Mouse (Mus musculus): ENCODE results near the gene Rgs6. TPM values are rescaled to one million over a fixed set of nuclear protein-coding genes. Genes with fewer than 3 reads are reported as not detected.

Gene Rgs6
- polyA plus RNA-seq, 1 experiment: 0.69 TPM

DNA sequence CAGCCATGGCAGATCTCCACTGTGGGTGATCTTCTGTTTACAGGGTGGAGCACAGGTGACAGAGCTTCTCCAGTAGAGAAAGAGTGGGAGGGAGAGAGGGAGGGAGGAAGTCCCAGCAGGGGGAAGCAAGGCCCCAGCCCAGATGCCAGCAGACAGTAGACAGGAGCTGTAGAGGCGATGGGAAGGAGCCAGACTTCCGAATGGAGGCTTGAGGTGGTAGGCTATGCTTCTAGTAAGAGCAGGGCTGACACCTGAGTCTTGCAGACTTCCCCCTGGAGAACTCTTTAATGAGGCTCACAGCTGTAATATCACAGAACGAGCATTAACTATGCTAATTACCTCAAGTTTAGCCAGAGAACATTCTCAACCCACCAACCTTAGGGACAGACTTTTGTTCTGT lies 613.6 kb downstream of the Rgs6 start:
- H3K9me3 ChIP-seq: no peaks in the 10 kb centered on the region
- H3K27me3 ChIP-seq (replicated peaks): peaks cover 17% of the 10 kb centered on the region
- TF ChIP-seq FLI1 (IDR thresholded peaks at IDR 0.05; ENCODE audit: low read length): no peak

DNA sequence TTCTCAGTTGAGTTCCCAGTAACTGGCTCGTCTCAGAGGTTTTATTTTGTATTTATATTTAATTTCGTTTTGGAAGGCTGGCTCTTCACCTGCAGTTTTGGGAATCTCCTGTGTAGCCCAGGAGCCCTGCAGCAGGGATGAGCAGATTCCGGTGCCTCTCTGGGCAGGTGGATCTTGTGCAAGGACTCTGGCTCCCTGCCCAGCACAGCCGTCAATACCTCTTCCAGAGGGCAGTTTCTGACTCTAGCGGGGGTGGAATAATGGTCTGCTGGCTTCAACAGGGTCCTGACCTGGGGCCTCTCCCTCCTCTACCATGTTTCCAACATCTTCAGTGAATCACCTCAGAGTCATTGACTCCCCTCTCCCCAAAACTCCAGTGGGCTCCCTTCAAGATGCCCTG lies 616.3 kb downstream of the Rgs6 start:
- no peak overlapping the region for H3K4me3 ChIP-seq (replicated peaks)
- TF ChIP-seq GATA1 (IDR thresholded peaks at IDR 0.05; ENCODE audit: borderline replicate concordance, low read length) (no peak), FLI1 (IDR thresholded peaks at IDR 0.05; ENCODE audit: low read length) (no peak)
- H3K27me3 ChIP-seq (replicated peaks): peaks cover 33% of the 10 kb centered on the region
- H3K9me3 ChIP-seq: no peaks in the 10 kb centered on the region
- peaks cover 13% of the 10 kb centered on the region; the same call in 1 of the 2 replicates for H3K4me1 ChIP-seq
- H3K36me3 ChIP-seq (replicated peaks; ENCODE audit: low read length): no peaks in the 10 kb centered on the region

More for the DNA sequence above, 613.6 kb downstream of the Rgs6 start:
- Histone ChIP-seq H3K36me3 (replicated peaks; ENCODE audit: low read length) (no peaks in the 10 kb centered on the region), H3K4me3 (replicated peaks) (no peak overlapping the region), H3K4me1 (peaks cover 9% of the 10 kb centered on the region; the same call in 1 of the 2 replicates)

DNA sequence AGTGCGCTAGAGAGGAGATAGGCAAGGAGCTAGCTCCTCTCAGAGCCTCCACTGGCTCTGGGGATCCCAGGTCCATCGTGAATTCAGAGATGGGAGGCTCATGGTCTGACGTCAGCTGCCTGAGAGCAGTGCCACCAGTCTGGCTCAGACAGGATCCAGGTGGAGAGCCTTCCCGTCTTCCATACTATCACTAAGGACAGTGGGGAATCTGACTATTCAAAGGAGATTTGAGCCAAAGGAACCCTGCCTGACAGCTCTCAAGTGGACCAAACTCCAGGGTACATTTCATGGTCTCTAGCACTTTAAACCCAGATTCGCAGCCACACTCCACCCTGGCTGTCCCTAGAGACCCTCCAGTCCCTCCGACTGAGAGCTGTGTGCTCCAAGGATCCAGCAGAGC lies 618.8 kb downstream of the Rgs6 start:
- TF ChIP-seq FLI1 (IDR thresholded peaks at IDR 0.05; ENCODE audit: low read length) (no peak), GATA1 (IDR thresholded peaks at IDR 0.05; ENCODE audit: borderline replicate concordance, low read length) (no peak)
- H3K36me3 ChIP-seq (replicated peaks; ENCODE audit: low read length): no peaks in the 10 kb centered on the region
- H3K27me3 ChIP-seq (replicated peaks): peaks cover 46% of the 10 kb centered on the region
- no peaks in the 10 kb centered on the region for H3K9me3 ChIP-seq
- H3K4me3 ChIP-seq (replicated peaks): no peak overlapping the region
- peaks cover 15% of the 10 kb centered on the region; the same call in 1 of the 2 replicates for H3K4me1 ChIP-seq

DNA sequence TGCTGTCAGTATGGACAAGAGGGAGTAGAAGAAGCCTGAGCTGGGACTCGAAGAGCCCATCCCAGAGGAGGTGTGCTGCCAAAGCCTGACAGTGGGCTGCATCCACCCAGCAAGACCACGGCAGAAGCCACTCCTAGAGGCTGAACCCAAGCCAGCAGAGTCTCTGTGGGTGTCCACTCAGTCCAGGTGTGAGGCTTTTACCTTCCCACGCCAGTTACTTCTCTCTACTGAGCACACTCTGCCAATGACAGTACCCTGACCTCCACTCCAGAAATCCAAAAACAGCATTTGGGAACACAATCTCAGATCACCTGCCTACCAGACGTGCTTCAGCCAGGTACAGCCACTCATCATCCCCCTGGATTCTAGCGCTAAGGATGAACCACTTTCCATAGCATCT lies 619.4 kb downstream of the Rgs6 start:
- Histone ChIP-seq H3K4me1 (peaks cover 11% of the 10 kb centered on the region; the same call in 1 of the 2 replicates), H3K36me3 (replicated peaks; ENCODE audit: low read length) (no peaks in the 10 kb centered on the region), H3K4me3 (replicated peaks) (no peak overlapping the region), H3K27me3 (replicated peaks) (peaks cover 51% of the 10 kb centered on the region), H3K9me3 (no peaks in the 10 kb centered on the region)
- no peak for TF ChIP-seq GATA1 (IDR thresholded peaks at IDR 0.05; ENCODE audit: borderline replicate concordance, low read length)
- TF ChIP-seq FLI1 (IDR thresholded peaks at IDR 0.05; ENCODE audit: low read length): no peak

DNA sequence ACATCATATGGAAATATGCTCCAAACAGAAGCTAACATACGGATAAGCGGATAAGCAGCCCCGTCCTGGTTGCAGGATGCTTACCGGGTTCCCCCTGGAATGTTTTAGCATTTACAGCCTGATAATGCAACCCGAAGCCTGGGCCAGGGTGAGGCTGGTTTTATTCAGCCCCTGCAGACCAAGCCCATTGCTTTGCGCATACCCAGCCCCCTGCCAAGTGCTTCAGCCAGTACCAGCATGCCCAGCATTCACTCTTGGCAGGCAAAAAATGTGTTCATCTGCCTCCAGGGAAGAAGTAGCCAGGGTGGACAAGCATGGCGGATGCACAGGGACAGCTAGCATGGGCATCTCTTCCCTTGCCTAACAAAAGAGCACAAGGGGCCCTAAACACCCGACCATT lies 619.9 kb downstream of the Rgs6 start:
- no peaks in the 10 kb centered on the region for H3K9me3 ChIP-seq
- no peak for TF ChIP-seq GATA1 (IDR thresholded peaks at IDR 0.05; ENCODE audit: borderline replicate concordance, low read length)
- TF ChIP-seq FLI1 (IDR thresholded peaks at IDR 0.05; ENCODE audit: low read length): no peak
- no peak overlapping the region for H3K4me3 ChIP-seq (replicated peaks)
- H3K4me1 ChIP-seq: peaks cover 11% of the 10 kb centered on the region; the same call in 1 of the 2 replicates
- H3K36me3 ChIP-seq (replicated peaks; ENCODE audit: low read length): no peaks in the 10 kb centered on the region
- H3K27me3 ChIP-seq (replicated peaks): peaks cover 54% of the 10 kb centered on the region

DNA sequence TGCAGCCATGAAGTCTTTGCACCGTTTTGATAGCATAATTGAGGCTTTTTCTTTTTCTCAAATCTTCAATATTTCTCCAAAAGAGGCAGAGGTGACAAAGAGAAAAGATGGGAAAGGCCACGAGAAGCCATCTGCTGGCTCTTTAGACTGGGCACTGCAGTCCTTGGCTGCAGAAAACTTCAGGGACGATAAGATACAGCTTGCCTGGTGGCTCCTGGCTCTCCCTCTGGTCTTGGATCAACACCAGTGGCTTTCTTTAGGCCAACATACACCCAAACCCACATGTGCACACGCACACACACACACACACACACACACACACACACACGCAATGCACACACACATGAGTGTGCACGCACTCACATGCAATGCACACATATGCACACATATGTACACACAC lies 620.7 kb downstream of the Rgs6 start:
- no peaks in the 10 kb centered on the region for H3K9me3 ChIP-seq
- peak overlapping the region; percentile 33 for H3K4me3 ChIP-seq (replicated peaks)
- no peaks in the 10 kb centered on the region for H3K36me3 ChIP-seq (replicated peaks; ENCODE audit: low read length)
- peaks cover 8% of the 10 kb centered on the region; the same call in 1 of the 2 replicates for H3K4me1 ChIP-seq
- TF ChIP-seq GATA1 (IDR thresholded peaks at IDR 0.05; ENCODE audit: borderline replicate concordance, low read length): no peak
- TF ChIP-seq FLI1 (IDR thresholded peaks at IDR 0.05; ENCODE audit: low read length): no peak
- H3K27me3 ChIP-seq (replicated peaks): peaks cover 59% of the 10 kb centered on the region

DNA sequence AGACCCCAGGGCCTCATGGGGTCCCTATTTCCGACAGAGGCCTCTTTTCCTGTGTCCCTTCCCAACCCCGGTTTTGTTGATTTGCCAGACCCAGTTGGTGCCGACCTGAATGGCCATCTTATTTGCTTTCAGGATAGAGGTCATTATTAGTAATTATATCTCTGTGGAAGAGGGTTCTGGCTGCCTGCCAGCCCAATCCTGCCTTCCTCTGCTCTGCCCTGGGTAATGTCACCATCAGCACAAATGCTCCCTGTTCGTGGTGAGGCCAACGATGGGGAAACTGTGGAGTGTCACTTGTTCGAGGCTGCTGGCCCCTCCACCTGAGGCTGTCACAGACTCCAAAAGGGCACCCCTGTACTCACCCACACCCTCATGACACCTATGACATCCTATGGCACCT lies 621.4 kb downstream of the Rgs6 start:
- no peaks in the 10 kb centered on the region for H3K36me3 ChIP-seq (replicated peaks; ENCODE audit: low read length)
- H3K4me3 ChIP-seq (replicated peaks): no peak overlapping the region
- no peaks in the 10 kb centered on the region for H3K9me3 ChIP-seq
- TF ChIP-seq GATA1 (IDR thresholded peaks at IDR 0.05; ENCODE audit: borderline replicate concordance, low read length) (no peak), FLI1 (IDR thresholded peaks at IDR 0.05; ENCODE audit: low read length) (no peak)
- peaks cover 59% of the 10 kb centered on the region for H3K27me3 ChIP-seq (replicated peaks)
- H3K4me1 ChIP-seq: peaks cover 7% of the 10 kb centered on the region; the same call in 1 of the 2 replicates

DNA sequence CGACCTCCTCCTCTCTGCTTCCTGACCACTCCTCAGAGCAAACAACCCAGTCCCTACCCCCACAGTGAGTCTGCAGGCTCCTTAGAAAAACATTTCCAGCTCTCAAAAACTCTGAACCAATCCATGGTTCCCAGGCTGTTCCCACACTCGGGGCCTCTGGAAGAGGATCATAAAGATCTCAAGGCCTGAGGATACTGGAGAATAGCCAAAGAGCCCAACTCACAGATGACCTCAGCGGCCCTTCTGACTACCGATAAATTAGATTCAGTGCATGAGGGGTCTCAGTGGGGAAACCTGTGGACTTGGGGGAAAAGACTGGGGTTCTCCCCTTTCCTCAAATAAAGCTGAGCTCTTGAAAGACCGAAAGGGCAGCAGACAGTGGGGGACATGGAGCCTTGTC lies 622.2 kb downstream of the Rgs6 start:
- H3K9me3 ChIP-seq: no peaks in the 10 kb centered on the region
- H3K27me3 ChIP-seq (replicated peaks): peaks cover 57% of the 10 kb centered on the region
- H3K4me3 ChIP-seq (replicated peaks): no peak overlapping the region
- H3K36me3 ChIP-seq (replicated peaks; ENCODE audit: low read length): no peaks in the 10 kb centered on the region
- no peak for TF ChIP-seq GATA1 (IDR thresholded peaks at IDR 0.05; ENCODE audit: borderline replicate concordance, low read length)
- TF ChIP-seq FLI1 (IDR thresholded peaks at IDR 0.05; ENCODE audit: low read length): no peak
- H3K4me1 ChIP-seq: peaks cover 7% of the 10 kb centered on the region; the same call in 1 of the 2 replicates

DNA sequence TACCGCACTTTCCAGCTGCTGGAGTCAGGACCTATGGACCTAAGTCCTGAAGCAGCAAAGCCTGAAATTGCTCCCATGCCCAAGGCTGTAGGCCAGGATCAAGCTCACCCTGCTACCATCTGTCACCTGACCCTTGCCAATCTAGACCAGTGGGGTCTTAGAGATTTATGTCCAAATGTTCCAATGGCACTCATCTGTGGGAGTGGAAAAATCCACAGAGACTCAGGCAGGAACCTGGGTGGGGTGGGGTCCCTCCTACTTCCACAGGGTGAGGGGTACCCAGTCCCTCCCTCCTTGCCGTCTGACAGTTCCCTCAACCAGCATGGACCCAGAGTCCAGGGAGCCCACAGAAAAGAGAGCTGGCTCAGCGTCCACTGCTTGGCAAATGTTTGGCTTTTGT lies 622.6 kb downstream of the Rgs6 start:
- peaks cover 7% of the 10 kb centered on the region; the same call in 1 of the 2 replicates for H3K4me1 ChIP-seq
- H3K36me3 ChIP-seq (replicated peaks; ENCODE audit: low read length): no peaks in the 10 kb centered on the region
- no peaks in the 10 kb centered on the region for H3K9me3 ChIP-seq
- TF ChIP-seq GATA1 (IDR thresholded peaks at IDR 0.05; ENCODE audit: borderline replicate concordance, low read length): no peak
- no peak for TF ChIP-seq FLI1 (IDR thresholded peaks at IDR 0.05; ENCODE audit: low read length)
- peaks cover 54% of the 10 kb centered on the region for H3K27me3 ChIP-seq (replicated peaks)
- no peak overlapping the region for H3K4me3 ChIP-seq (replicated peaks)

DNA sequence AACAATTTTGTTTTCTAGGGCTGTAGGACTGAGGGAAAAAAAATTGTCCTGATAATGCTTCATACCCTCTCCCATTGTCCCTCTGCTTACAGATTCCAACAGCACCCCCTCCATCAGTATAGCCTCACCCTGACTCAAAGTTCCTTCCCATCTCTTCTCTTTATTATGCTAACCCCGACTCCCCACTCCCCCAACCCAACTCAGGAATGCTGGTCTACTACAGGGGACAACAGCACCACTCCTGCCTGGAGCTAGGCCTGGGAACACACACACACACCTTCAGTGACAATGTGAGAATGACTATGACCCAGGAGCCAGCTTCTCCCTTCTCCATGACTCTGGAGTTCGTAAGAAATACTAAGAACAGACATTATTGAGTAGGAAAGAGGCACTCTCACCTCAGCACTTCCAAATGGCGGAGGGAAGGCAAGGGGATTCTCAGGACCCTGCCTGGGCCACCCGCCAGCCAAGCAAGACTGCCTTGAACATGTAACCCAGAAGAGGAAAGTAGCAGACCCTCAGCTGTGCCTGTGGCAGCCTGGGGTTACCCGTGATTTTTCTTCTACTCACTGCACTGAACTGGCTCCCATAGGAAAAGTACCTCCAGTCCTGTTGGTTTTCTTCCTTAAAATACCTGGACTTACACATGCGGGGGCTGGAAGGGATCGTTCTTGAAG lies 623.2 kb downstream of the Rgs6 start:
- Histone ChIP-seq H3K9me3 (no peaks in the 10 kb centered on the region), H3K4me1 (peaks cover 7% of the 10 kb centered on the region; the same call in 1 of the 2 replicates), H3K36me3 (replicated peaks; ENCODE audit: low read length) (no peaks in the 10 kb centered on the region), H3K27me3 (replicated peaks) (peaks cover 50% of the 10 kb centered on the region), H3K4me3 (replicated peaks) (no peak overlapping the region)
- TF ChIP-seq FLI1 (IDR thresholded peaks at IDR 0.05; ENCODE audit: low read length) (no peak), GATA1 (IDR thresholded peaks at IDR 0.05; ENCODE audit: borderline replicate concordance, low read length) (no peak)

Measured in megakaryocyte, embryonic 14.5 days (primary cell).